Mouse (Mus musculus) stomach, embryonic 16.5 days (tissue): ENCODE data around the gene Gm10490. TPM values are rescaled to one million over a fixed set of nuclear protein-coding genes. Genes with fewer than 3 reads are reported as not detected.

Source experiments
- ATAC-seq: fragments of 200-750 bp; cut with Nextera tagmentation; 2 replicates; pipeline ENCODE4 v1.8.0; 2017; ENCODE audit warnings: moderate number of reproducible peaks, moderate TSS enrichment; ENCODE audit not compliant: insufficient read depth, low FRiP score
- H3K27ac ChIP-seq: fragments of 300-500 bp; sonication (generic); 2 replicates; pipeline ENCODE4 v1.5.1; 2014; ENCODE audit warnings: low read length
- H3K27me3 ChIP-seq: fragments of 300-500 bp; sonication (generic); 2 replicates; pipeline ENCODE4 v1.6.1; 2014; ENCODE audit warnings: low read length, control low read depth, mixed read lengths; ENCODE audit not compliant: control insufficient read depth, insufficient read depth
- H3K36me3 ChIP-seq: fragments of 300-500 bp; sonication (generic); 2 replicates; pipeline ENCODE4 v1.6.1; 2014; ENCODE audit warnings: low read length; ENCODE audit not compliant: control insufficient read depth, insufficient read depth
- H3K4me1 ChIP-seq: fragments of 300-500 bp; sonication (generic); 2 replicates; pipeline ENCODE4 v1.6.1; 2014; ENCODE audit warnings: low read length, control low read depth, mixed read lengths; ENCODE audit not compliant: control insufficient read depth, insufficient read depth
- H3K4me2 ChIP-seq: fragments of 300-500 bp; sonication (generic); 2 replicates; pipeline ENCODE4 v1.6.1; 2014; ENCODE audit warnings: low read depth, low read length, mixed read lengths
- H3K4me3 ChIP-seq: fragments of 300-500 bp; sonication (generic); replicated peaks from 2 replicates; pipeline ENCODE4 v1.5.1; 2014; ENCODE audit warnings: mild to moderate bottlenecking, low read length
- H3K9ac ChIP-seq: fragments of 300-500 bp; sonication (generic); 2 replicates; pipeline ENCODE4 v1.6.1; 2014; ENCODE audit warnings: low read length
- H3K9me3 ChIP-seq: fragments of 300-500 bp; sonication (generic); replicated peaks from 2 replicates; pipeline ENCODE4 v1.6.1; 2016; ENCODE audit warnings: low read length, control low read depth; ENCODE audit not compliant: control insufficient read depth
- WGBS: fragments of 180-500 bp; shearing (Covaris S2); extraction: QIAGEN DNeasy Blood & Tissue Kit; methylation state at CpG from one replicate; pipeline ENCODE4 v1.1.7; 2014; 5-methylcytosine and 5-hydroxymethylcytosine counted together
- polyA plus RNA-seq: library from polyadenylated mRNA; unstranded; fragments of >200 nt; fragmentation: Nextera tagmentation; extraction: Ambion mirVana; gene quantifications from 2 replicates; pipeline ENCODE4 v1.2.1, GENCODE M21; 2015

The Gm10490 gene
- polyA plus RNA-seq, 1 experiment from 2014 or later: not detected

GRCm38 (mm10) chrX:7878495-7878894 is 30.8 kb upstream of the Gm10490 start:
- H3K4me3 ChIP-seq: peak overlapping the region; percentile 46
- no peaks in the 10 kb centered on the region for H3K36me3 ChIP-seq
- WGBS: 14% methylated on average over 21 of the region's 21 CpGs
- H3K27ac ChIP-seq: no peak overlapping the region
- H3K9ac ChIP-seq: peak overlapping the region; percentile 58
- H3K27me3 ChIP-seq: no peaks in the 10 kb centered on the region
- peak overlapping the region; percentile 67 for H3K4me2 ChIP-seq
- H3K9me3 ChIP-seq: no peaks in the 10 kb centered on the region
- H3K4me1 ChIP-seq: peaks cover 6% of the 10 kb centered on the region; the same call in 1 of the 2 replicates
- ATAC-seq: peak; percentile 29; the same call in 1 of the 2 replicates

- Histone ChIP-seq H3K9ac (peak overlapping the region; percentile 46; the same call in 1 of the 2 replicates), H3K4me2 (peak overlapping the region; percentile 67), H3K27me3 (no peaks in the 10 kb centered on the region), H3K4me3 (no peak overlapping the region; the same call in 1 of the 2 replicates), H3K4me1 (peaks cover 6% of the 10 kb centered on the region; the same call in 1 of the 2 replicates), H3K9me3 (no peaks in the 10 kb centered on the region), H3K27ac (no peak overlapping the region), H3K36me3 (no peaks in the 10 kb centered on the region)
- WGBS: 11% methylated on average over 11 of the region's 11 CpGs
- ATAC-seq: no peak; the same call in 1 of the 2 replicates
Observed at GRCm38 (mm10) chrX:7879819-7880218, 29.5 kb upstream of the Gm10490 start.

- Histone ChIP-seq H3K36me3 (no peaks in the 10 kb centered on the region), H3K27me3 (no peaks in the 10 kb centered on the region), H3K4me3 (peak within 1 kb of the TSS; percentile 63), H3K9me3 (no peaks in the 10 kb centered on the region), H3K4me1 (0 out of 2 replicates have a peak, but pooled peaks cover 4% of the 10 kb centered on the region), H3K4me2 (peak within 1 kb of the TSS; percentile 54), H3K27ac (peak within 1 kb of the TSS; percentile 91), H3K9ac (peak within 1 kb of the TSS; percentile 63)
- ATAC-seq: peak; percentile 95
- 12% methylated on average over 49 of the region's 49 CpGs for WGBS
Observed at GRCm38 (mm10) chrX:7883841-7884567, 25.3 kb upstream of the Gm10490 start, which contains the start of gene Slc35a2. TSS of gene Slc35a2 (plus strand) at chrX:7884028.

- H3K27me3 ChIP-seq: no peaks in the 10 kb centered on the region
- H3K4me2 ChIP-seq: peak overlapping the region; percentile 60
- H3K27ac ChIP-seq: no peak overlapping the region
- H3K4me1 ChIP-seq: no peaks in the 10 kb centered on the region
- 23% methylated on average over 13 of the region's 13 CpGs for WGBS
- ATAC-seq: no peak
- H3K4me3 ChIP-seq: peak overlapping the region; percentile 61
- H3K9ac ChIP-seq: peak overlapping the region; percentile 62
- peaks cover 4% of the 10 kb centered on the region; the same call in 1 of the 2 replicates for H3K36me3 ChIP-seq
- no peaks in the 10 kb centered on the region for H3K9me3 ChIP-seq
Observed at GRCm38 (mm10) chrX:7898211-7898610, 11.1 kb upstream of the Gm10490 start.

- H3K36me3 ChIP-seq: peaks cover 4% of the 10 kb centered on the region; the same call in 1 of the 2 replicates
- peak within 1 kb of the TSS; percentile 83 for H3K27ac ChIP-seq
- ATAC-seq: peak; percentile 99
- peak within 1 kb of the TSS; percentile 60 for H3K4me2 ChIP-seq
- peak within 1 kb of the TSS; percentile 70 for H3K9ac ChIP-seq
- H3K4me1 ChIP-seq: no peaks in the 10 kb centered on the region
- peak within 1 kb of the TSS; percentile 61 for H3K4me3 ChIP-seq
- 13% methylated on average over 61 of the region's 62 CpGs for WGBS
- H3K9me3 ChIP-seq: no peaks in the 10 kb centered on the region
- H3K27me3 ChIP-seq: no peaks in the 10 kb centered on the region
Observed at GRCm38 (mm10) chrX:7898880-7899874, 10.2 kb upstream of the Gm10490 start, which contains the start of the genes Pqbp1 and Timm17b. TSS of gene Pqbp1 (minus strand) at chrX:7899269. TSS of gene Timm17b (plus strand) at chrX:7899357.

- Histone ChIP-seq H3K9me3 (no peaks in the 10 kb centered on the region; the same call in 1 of the 2 replicates), H3K27me3 (no peaks in the 10 kb centered on the region), H3K27ac (no peak overlapping the region), H3K9ac (no peak overlapping the region), H3K4me3 (no peak overlapping the region), H3K4me2 (no peak overlapping the region), H3K36me3 (no peaks in the 10 kb centered on the region), H3K4me1 (no peaks in the 10 kb centered on the region)
- 94% methylated on average over 5 of the region's 5 CpGs for WGBS
- ATAC-seq: no peak
Observed at GRCm38 (mm10) chrX:7904441-7904840, 4.9 kb upstream of the Gm10490 start.

GRCm38 (mm10) chrX:7907735-7908134 is 1.6 kb upstream of the Gm10490 start, which contains the start of gene Gm10491:
TSS of gene Gm10491 (minus strand) at chrX:7907835.
- Histone ChIP-seq H3K9me3 (no peaks in the 10 kb centered on the region; the same call in 1 of the 2 replicates), H3K36me3 (no peaks in the 10 kb centered on the region), H3K27ac (no peak within 1 kb of the TSS), H3K4me3 (no peak within 1 kb of the TSS), H3K27me3 (no peaks in the 10 kb centered on the region), H3K9ac (no peak within 1 kb of the TSS), H3K4me2 (no peak within 1 kb of the TSS), H3K4me1 (no peaks in the 10 kb centered on the region)
- ATAC-seq: no peak
- WGBS: 90% methylated on average over 5 of the region's 5 CpGs

GRCm38 (mm10) chrX:7910473-7910872 is 1.1 kb downstream of the Gm10490 start:
- H3K27me3 ChIP-seq: no peaks in the 10 kb centered on the region
- 46% methylated on average over 6 of the region's 6 CpGs for WGBS
- H3K36me3 ChIP-seq: no peaks in the 10 kb centered on the region
- no peak overlapping the region for H3K9ac ChIP-seq
- H3K4me3 ChIP-seq: no peak overlapping the region
- no peak overlapping the region for H3K4me2 ChIP-seq
- no peaks in the 10 kb centered on the region for H3K4me1 ChIP-seq
- no peaks in the 10 kb centered on the region; the same call in 1 of the 2 replicates for H3K9me3 ChIP-seq
- ATAC-seq: no peak
- no peak overlapping the region for H3K27ac ChIP-seq
